Mouse (Mus musculus) neural tube, embryonic 11.5 days (tissue): ENCODE results near the gene Edem2. TPM values are rescaled to one million over a fixed set of nuclear protein-coding genes. Genes with fewer than 3 reads are reported as not detected.
"Not testable (repeated sequence)": the region's sequence is repeated elsewhere in the genome, so short reads cannot be mapped to it uniquely, and the experiment has no call there.

Experiments
- ATAC-seq: fragments of 200-750 bp; cut with Nextera tagmentation; 2 replicates; pipeline ENCODE4 v1.8.0; 2017; ENCODE audit warnings: moderate number of reproducible peaks, mild to moderate bottlenecking, moderate TSS enrichment, moderate library complexity; ENCODE audit not compliant: insufficient read depth, low FRiP score, low TSS enrichment
- DNase-seq: peaks from one replicate; pipeline ENCODE4 v3.0.0-alpha.2; 2015; ENCODE audit warnings: low spot score
- H3K27ac ChIP-seq: fragments of 300-500 bp; sonication (generic); 2 replicates; pipeline ENCODE4 v1.5.1; 2014; ENCODE audit warnings: low read depth, mild to moderate bottlenecking, low read length
- H3K27me3 ChIP-seq: fragments of 300-500 bp; sonication (generic); 2 replicates; pipeline ENCODE4 v1.6.1; 2014; ENCODE audit warnings: mild to moderate bottlenecking, low read length, mixed read lengths; ENCODE audit not compliant: control insufficient read depth, insufficient read depth
- H3K36me3 ChIP-seq: fragments of 300-500 bp; sonication (generic); 2 replicates; pipeline ENCODE4 v1.6.1; 2014; ENCODE audit warnings: mild to moderate bottlenecking, low read length, moderate library complexity, mixed read lengths; ENCODE audit not compliant: control insufficient read depth, insufficient read depth
- H3K4me1 ChIP-seq: fragments of 300-500 bp; sonication (generic); 2 replicates; pipeline ENCODE4 v1.6.1; 2014; ENCODE audit warnings: low read length, mixed read lengths; ENCODE audit not compliant: control insufficient read depth, insufficient read depth
- H3K4me2 ChIP-seq: fragments of 300-500 bp; sonication (generic); 2 replicates; pipeline ENCODE4 v1.6.1; 2014; ENCODE audit warnings: low read depth, mild to moderate bottlenecking, moderate library complexity
- H3K4me3 ChIP-seq: fragments of 300-500 bp; sonication (generic); 2 replicates; pipeline ENCODE4 v1.5.1; 2014; ENCODE audit warnings: low read depth, low read length
- H3K9ac ChIP-seq: fragments of 300-500 bp; sonication (generic); 2 replicates; pipeline ENCODE4 v1.6.1; 2014; ENCODE audit warnings: mild to moderate bottlenecking, low read length
- H3K9me3 ChIP-seq: fragments of 300-500 bp; sonication (generic); 2 replicates; pipeline ENCODE4 v1.6.1; 2016; ENCODE audit warnings: low read length; ENCODE audit not compliant: control insufficient read depth
- WGBS: fragments of 180-500 bp; shearing (Covaris S2); extraction: QIAGEN DNeasy Blood & Tissue Kit; methylation state at CpG from one replicate; pipeline ENCODE4 v1.1.7; 2014; 5-methylcytosine and 5-hydroxymethylcytosine counted together
- polyA plus RNA-seq: library from polyadenylated mRNA; unstranded; fragments of >200 nt; fragmentation: Nextera tagmentation; extraction: Ambion mirVana; gene quantifications from 2 replicates; pipeline ENCODE4 v1.2.1, GENCODE M21; 2014

Edem2 gene
- polyA plus RNA-seq, 1 experiment from 2014 or later: 36.0 TPM

- no peak overlapping the region for H3K9ac ChIP-seq
- H3K4me3 ChIP-seq: no peak overlapping the region
- H3K9me3 ChIP-seq: no peaks in the 10 kb centered on the region
- no peaks in the 10 kb centered on the region for H3K27me3 ChIP-seq
- no peak for ATAC-seq
- H3K27ac ChIP-seq: no peak overlapping the region
- H3K4me1 ChIP-seq: no peaks in the 10 kb centered on the region
- no peaks in the 10 kb centered on the region for H3K36me3 ChIP-seq
- H3K4me2 ChIP-seq: no peak overlapping the region
- DNase-seq: no peak
- 84% methylated on average over 12 of the region's 12 CpGs for WGBS
These were observed 13.7 kb upstream of the Edem2 start for GRCm38 (mm10) chr2:155742931-155743337.

GRCm38 (mm10) chr2:155742211-155742610 lies 12.9 kb upstream of the Edem2 start:
- Histone ChIP-seq H3K4me1 (no peaks in the 10 kb centered on the region), H3K27ac (no peak overlapping the region), H3K9me3 (no peaks in the 10 kb centered on the region), H3K4me3 (no peak overlapping the region), H3K36me3 (no peaks in the 10 kb centered on the region), H3K4me2 (no peak overlapping the region), H3K9ac (no peak overlapping the region), H3K27me3 (no peaks in the 10 kb centered on the region)
- 90% methylated on average over 11 of the region's 11 CpGs for WGBS
- DNase-seq (no peak), ATAC-seq (no peak)

GRCm38 (mm10) chr2:155737803-155738202 lies 8.5 kb upstream of the Edem2 start:
- whole genome bisulfite sequencing: 46% methylated on average over 9 of the region's 9 CpGs
- Histone ChIP-seq H3K4me1 (no peaks in the 10 kb centered on the region), H3K4me3 (no peak overlapping the region)

DNA sequence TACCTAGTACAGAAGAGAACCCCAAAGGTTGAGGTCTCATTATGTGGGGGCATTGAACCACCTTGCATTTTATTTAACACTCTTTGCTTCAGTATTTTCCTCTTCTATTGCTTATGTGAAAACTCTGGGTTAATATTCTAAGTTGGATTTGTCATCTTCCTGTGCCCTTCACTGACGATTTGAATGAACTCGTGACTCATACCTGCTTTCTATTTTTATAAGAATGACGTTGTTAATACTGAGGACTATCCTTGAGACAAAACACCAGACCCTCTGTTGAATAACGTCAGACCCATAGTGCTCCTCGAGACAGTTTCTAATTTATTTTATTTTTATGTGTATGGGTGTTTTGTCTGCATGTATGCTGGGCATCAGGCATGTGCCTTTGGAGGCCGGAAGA lies 7.7 kb upstream of the Edem2 start:
- no peak for DNase-seq
- no peak overlapping the region for H3K9ac ChIP-seq
- 85% methylated on average over 6 of the region's 6 CpGs for WGBS
- no peaks in the 10 kb centered on the region for H3K36me3 ChIP-seq
- H3K4me2 ChIP-seq: no peak overlapping the region
- no peaks in the 10 kb centered on the region for H3K27me3 ChIP-seq
- ATAC-seq: no peak
- no peak overlapping the region for H3K4me3 ChIP-seq
- H3K9me3 ChIP-seq: no peaks in the 10 kb centered on the region
- no peak overlapping the region for H3K27ac ChIP-seq
- H3K4me1 ChIP-seq: no peaks in the 10 kb centered on the region

More at GRCm38 (mm10) chr2:155737803-155738202, 8.5 kb upstream of the Edem2 start:
- Histone ChIP-seq H3K9me3 (no peaks in the 10 kb centered on the region), H3K36me3 (no peaks in the 10 kb centered on the region), H3K9ac (no peak overlapping the region), H3K27ac (no peak overlapping the region), H3K4me2 (no peak overlapping the region), H3K27me3 (no peaks in the 10 kb centered on the region)
- DNase-seq (no peak), ATAC-seq (no peak)

GRCm38 (mm10) chr2:155735766-155736165 lies 6.5 kb upstream of the Edem2 start, which contains the start of gene Gm17581:
Gene Gm17581, minus strand, starts transcription at chr2:155735866.
- H3K9ac ChIP-seq, ATAC-seq, H3K36me3 ChIP-seq, H3K4me1 ChIP-seq, H3K27ac ChIP-seq, DNase-seq, H3K4me2 ChIP-seq, H3K4me3 ChIP-seq, H3K9me3 ChIP-seq, H3K27me3 ChIP-seq: not testable (repeated sequence)
- 85% methylated on average over 5 of the region's 5 CpGs for WGBS

- no peak for ATAC-seq
- 86% methylated on average over 5 of the region's 5 CpGs for WGBS
These were observed 5.8 kb upstream of the Edem2 start for GRCm38 (mm10) chr2:155735080-155735479.

DNA sequence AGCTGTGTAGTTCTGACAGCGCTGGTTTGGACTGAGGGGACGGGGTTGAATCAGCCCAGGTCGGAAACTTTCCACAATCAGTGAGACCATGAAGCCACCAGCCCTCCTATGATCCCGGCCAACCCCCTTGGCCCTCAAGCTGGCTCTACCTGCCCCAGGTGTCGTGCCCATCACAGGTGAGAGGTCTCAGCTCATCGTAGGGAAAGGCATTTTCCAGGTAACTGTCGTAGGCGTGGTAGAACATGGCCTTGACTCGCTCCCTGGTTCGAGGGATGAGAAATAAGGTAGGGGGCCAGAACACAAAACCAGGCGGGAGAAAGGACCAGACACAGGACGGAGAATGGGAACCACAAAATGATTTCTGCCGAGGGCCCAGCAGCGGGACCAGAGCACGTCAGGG lies 533 bp downstream of the Edem2 start:
- Histone ChIP-seq H3K4me1 (0 out of 2 replicates have a peak, but pooled peaks cover 3% of the 10 kb centered on the region), H3K27me3 (no peaks in the 10 kb centered on the region), H3K4me2 (peak overlapping the region; percentile 80), H3K4me3 (peak overlapping the region; percentile 67), H3K9me3 (no peaks in the 10 kb centered on the region), H3K27ac (no peak overlapping the region), H3K9ac (peak overlapping the region; percentile 63), H3K36me3 (no peaks in the 10 kb centered on the region)
- no peak for ATAC-seq
- no peak for DNase-seq
- 6% methylated on average over 15 of the region's 15 CpGs for WGBS

More at GRCm38 (mm10) chr2:155735080-155735479, 5.8 kb upstream of the Edem2 start:
- Histone ChIP-seq H3K4me1 (no peaks in the 10 kb centered on the region), H3K27me3 (no peaks in the 10 kb centered on the region), H3K4me3 (no peak overlapping the region), H3K9me3 (no peaks in the 10 kb centered on the region), H3K27ac (no peak overlapping the region), H3K36me3 (no peaks in the 10 kb centered on the region), H3K4me2 (no peak overlapping the region), H3K9ac (no peak overlapping the region)
- no peak for DNase-seq

GRCm38 (mm10) chr2:155727764-155728395 lies 1.4 kb downstream of the Edem2 start:
- Histone ChIP-seq H3K27ac (no peak overlapping the region), H3K27me3 (no peaks in the 10 kb centered on the region), H3K4me3 (no peak overlapping the region), H3K9ac (no peak overlapping the region), H3K4me2 (no peak overlapping the region), H3K9me3 (no peaks in the 10 kb centered on the region), H3K4me1 (0 out of 2 replicates have a peak, but pooled peaks cover 3% of the 10 kb centered on the region), H3K36me3 (no peaks in the 10 kb centered on the region)
- 76% methylated on average over 7 of the region's 7 CpGs for WGBS
- DNase-seq (no peak), ATAC-seq (no peak)

GRCm38 (mm10) chr2:155726302-155726701 lies 3.0 kb downstream of the Edem2 start:
- H3K4me3 ChIP-seq: no peak overlapping the region
- no peak overlapping the region for H3K9ac ChIP-seq
- H3K4me2 ChIP-seq: no peak overlapping the region
- 79% methylated on average over 7 of the region's 7 CpGs for WGBS
- DNase-seq (no peak), ATAC-seq (no peak)
- H3K9me3 ChIP-seq: no peaks in the 10 kb centered on the region
- no peak overlapping the region for H3K27ac ChIP-seq
- H3K27me3 ChIP-seq: no peaks in the 10 kb centered on the region
- no peaks in the 10 kb centered on the region for H3K36me3 ChIP-seq
- 0 out of 2 replicates have a peak, but pooled peaks cover 3% of the 10 kb centered on the region for H3K4me1 ChIP-seq
